Mouse (Mus musculus) hindbrain, embryonic 12.5 days (tissue): Measurements from ENCODE around the gene Frat1. TPM values are rescaled to one million over a fixed set of nuclear protein-coding genes. Genes with fewer than 3 reads are reported as not detected.

ENCODE experiments used
- ATAC-seq: fragments of 200-750 bp; cut with Nextera tagmentation; 2 replicates; pipeline ENCODE4 v1.8.0; 2017; ENCODE audit warnings: moderate TSS enrichment; ENCODE audit not compliant: low FRiP score
- H3K27ac ChIP-seq: fragments of 300-500 bp; sonication (generic); 2 replicates; pipeline ENCODE4 v1.5.1; 2016; ENCODE audit warnings: mild to moderate bottlenecking
- H3K27me3 ChIP-seq: fragments of 300-500 bp; sonication (generic); 2 replicates; pipeline ENCODE4 v1.6.1; 2016; ENCODE audit warnings: mild to moderate bottlenecking
- H3K36me3 ChIP-seq: fragments of 300-500 bp; sonication (generic); 2 replicates; pipeline ENCODE4 v1.6.1; 2016; ENCODE audit warnings: mild to moderate bottlenecking
- H3K4me1 ChIP-seq: fragments of 300-500 bp; sonication (generic); 2 replicates; pipeline ENCODE4 v1.6.1; 2016
- H3K4me2 ChIP-seq: fragments of 300-500 bp; sonication (generic); replicated peaks from 2 replicates; pipeline ENCODE4 v1.6.1; 2016; ENCODE audit warnings: mild to moderate bottlenecking
- H3K4me3 ChIP-seq: fragments of 300-500 bp; sonication (generic); 2 replicates; pipeline ENCODE4 v1.5.1; 2016; ENCODE audit warnings: mild to moderate bottlenecking
- H3K9ac ChIP-seq: fragments of 300-500 bp; sonication (generic); 2 replicates; pipeline ENCODE4 v1.6.1; 2016; ENCODE audit warnings: mild to moderate bottlenecking, moderate library complexity
- H3K9me3 ChIP-seq: fragments of 300-500 bp; sonication (generic); replicated peaks from 2 replicates; pipeline ENCODE4 v1.6.1; 2016; ENCODE audit warnings: mild to moderate bottlenecking
- WGBS: fragments of 180-500 bp; shearing (Covaris S2); methylation state at CpG from one replicate; pipeline ENCODE4 v1.1.7; 2016; 5-methylcytosine and 5-hydroxymethylcytosine counted together
- polyA plus RNA-seq: library from polyadenylated mRNA; unstranded; fragments of >200 nt; fragmentation: Nextera tagmentation; extraction: Ambion mirVana; gene quantifications from 2 replicates; pipeline ENCODE4 v1.2.1, GENCODE M21; 2016

Frat1 gene
- 16.8 and 19.4 TPM in 2 replicates for polyA plus RNA-seq

DNA sequence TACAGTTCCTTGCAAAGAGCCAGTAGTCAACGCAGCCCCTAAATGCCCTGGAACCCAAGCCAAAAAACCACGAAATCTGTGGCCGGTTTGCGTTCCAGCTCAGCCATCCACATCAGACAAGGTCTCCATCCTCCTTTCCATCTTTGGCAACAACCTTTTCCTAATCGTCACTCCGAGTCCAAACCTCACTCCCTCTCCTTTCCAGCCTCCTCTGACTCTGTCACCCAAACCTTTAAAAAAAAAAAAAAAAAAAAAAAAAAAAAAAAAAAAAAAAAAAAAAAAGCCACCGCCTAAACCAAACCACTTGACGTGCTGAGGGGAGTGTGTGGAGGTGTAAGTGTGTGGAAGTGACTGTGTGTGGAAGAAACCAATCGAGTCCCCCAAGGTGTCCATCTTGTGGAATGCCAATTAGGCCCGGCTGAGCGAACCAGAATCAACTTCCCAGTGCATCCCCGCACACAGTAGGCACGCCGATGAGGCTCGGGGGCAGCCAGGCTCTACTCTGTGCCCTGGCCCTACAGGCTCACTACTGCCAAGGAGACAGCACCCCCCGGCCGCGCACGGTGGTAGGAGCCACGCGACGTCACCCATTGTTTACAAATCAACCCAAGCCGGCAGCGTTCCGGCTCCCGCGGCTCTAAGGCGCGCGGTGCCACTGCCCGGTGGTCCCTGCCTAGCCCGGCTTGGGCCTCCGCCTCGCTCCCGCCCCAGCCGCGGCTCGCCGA, at the start of gene Frat1:
Gene Frat1, plus strand, starts transcription at position 590 of the 725 bp plus-strand sequence.
- Histone ChIP-seq H3K27me3 (peaks cover 21% of the 10 kb centered on the region), H3K9me3 (no peaks in the 10 kb centered on the region), H3K4me3 (peak within 1 kb of the TSS; percentile 88), H3K4me2 (peak within 1 kb of the TSS; percentile 98), H3K9ac (peak within 1 kb of the TSS; percentile 89), H3K4me1 (peaks cover 21% of the 10 kb centered on the region), H3K27ac (peak within 1 kb of the TSS; percentile 87), H3K36me3 (no peaks in the 10 kb centered on the region)
- ATAC-seq = peak; percentile 96
- under 1% methylated on average over 39 of the region's 39 CpGs for WGBS

DNA sequence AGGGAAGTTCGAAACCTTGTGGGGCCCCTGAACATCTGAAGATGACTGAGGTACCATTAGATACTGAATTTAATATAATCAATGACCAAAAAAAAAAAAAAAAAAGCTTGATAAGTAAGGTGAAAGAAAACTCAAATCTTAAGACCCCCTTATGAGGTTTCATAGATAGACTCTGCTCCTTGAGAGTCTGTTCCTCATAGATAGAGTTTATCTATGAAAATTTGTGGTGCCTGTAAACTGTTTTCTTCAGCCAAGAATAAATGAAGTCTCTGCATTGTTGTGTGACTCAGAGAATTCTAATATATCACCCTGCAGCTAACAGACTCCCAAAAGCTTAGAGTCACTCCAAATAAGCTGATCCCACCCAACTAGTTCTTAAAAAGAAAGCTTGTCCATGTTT, 42.9 kb upstream of the Frat1 start:
- Histone ChIP-seq H3K9me3 (no peaks in the 10 kb centered on the region), H3K36me3 (peaks cover 24% of the 10 kb centered on the region), H3K9ac (no peak overlapping the region), H3K27ac (no peak overlapping the region), H3K4me1 (no peaks in the 10 kb centered on the region), H3K4me2 (no peak overlapping the region), H3K27me3 (no peaks in the 10 kb centered on the region), H3K4me3 (no peak overlapping the region)
- ATAC-seq = no peak
- 88% methylated on average over 1 of the region's 1 CpGs for WGBS

DNA sequence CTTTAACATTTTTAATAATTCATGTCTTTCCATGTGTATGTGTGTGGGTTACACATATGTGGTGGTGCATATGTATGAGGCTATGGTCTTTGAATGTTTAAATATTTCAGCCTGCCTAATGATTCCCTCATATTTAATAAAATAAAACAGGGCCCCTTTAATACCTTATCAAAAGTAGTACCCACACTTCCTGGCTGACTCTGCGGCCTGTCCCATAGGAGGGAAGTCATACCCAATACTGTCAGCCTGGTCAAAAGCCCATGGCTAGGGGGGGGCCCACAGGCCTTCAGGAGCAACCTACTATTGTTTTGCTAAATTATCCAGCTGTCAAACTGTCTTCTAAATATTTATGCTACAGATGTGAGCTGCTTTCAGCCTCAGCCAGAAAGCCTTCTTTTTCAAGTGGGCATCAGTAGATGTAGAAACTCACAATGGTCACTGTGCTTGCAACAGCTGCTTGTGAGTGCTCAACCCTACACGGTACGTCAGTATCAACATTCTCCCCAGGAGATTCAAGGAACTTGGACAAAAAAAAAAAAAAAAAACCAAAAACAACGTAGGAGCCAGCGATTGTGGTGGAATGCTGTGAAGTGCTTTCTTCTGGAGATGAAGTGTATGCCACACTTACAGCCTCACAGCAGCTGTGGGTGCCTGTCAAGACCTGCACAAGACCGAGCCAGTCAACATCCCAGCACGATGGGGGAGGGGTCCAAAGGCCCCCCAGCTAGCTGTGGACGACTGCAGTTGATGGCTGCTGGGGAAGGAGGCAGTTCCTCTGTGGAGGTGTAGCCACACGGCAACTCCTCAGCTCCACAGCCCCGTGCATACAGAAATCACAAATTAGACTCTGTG, 40.4 kb upstream of the Frat1 start:
- no peak for ATAC-seq
- no peaks in the 10 kb centered on the region for H3K4me1 ChIP-seq

DNA sequence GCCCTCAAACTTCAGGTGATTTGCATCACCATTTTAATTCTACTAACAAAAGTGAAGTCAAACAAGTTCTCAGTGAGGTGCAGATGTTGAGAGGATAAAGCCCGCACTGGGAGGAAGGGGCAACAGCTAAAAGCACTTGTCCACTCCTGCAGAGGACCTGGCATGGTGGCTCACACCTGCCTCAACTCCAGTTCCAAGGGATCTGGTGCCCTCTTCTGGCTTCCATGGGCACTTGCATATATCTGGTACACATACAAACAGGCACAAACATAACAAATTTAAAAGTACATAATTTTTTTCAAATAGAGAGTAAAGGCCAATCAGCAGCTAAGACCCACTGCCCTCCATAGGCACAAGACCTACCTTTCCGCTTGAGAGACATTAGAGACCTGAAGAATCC, 38.4 kb upstream of the Frat1 start:
- WGBS = 96% methylated on average over 2 of the region's 2 CpGs
- no peak for ATAC-seq
- no peak overlapping the region for H3K9ac ChIP-seq

More for the DNA sequence above, 40.4 kb upstream of the Frat1 start:
- H3K36me3 ChIP-seq = peaks cover 13% of the 10 kb centered on the region
- no peaks in the 10 kb centered on the region for H3K27me3 ChIP-seq
- no peak overlapping the region for H3K4me2 ChIP-seq
- H3K9me3 ChIP-seq = no peaks in the 10 kb centered on the region
- 75% methylated on average over 10 of the region's 10 CpGs for WGBS
- no peak overlapping the region for H3K4me3 ChIP-seq
- no peak overlapping the region for H3K27ac ChIP-seq
- no peak overlapping the region for H3K9ac ChIP-seq

DNA sequence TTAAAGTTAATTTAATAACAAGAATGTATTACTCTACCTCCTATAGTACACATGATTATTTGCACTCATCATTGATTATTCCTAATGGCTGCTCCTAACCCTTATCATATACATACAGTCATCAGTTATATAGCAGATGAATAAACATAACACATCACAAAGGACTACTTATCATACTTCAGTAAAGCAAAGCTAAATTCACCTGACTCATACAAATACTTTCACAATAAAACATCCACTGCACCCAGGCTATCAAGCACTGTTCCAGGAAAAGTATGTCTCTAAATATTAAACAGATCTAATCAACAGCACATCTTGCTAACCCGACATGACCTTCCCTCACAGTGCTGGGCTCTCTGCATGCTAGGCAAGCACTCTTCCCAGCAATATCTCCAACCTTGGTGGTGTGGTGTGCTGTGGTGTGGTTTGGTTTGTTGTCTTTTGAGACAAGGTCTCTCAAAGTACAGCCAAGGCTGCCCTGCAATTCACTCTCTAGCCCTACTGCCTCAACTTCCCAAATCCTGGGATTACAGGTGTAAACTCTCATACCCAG, 36.8 kb upstream of the Frat1 start:
- no peaks in the 10 kb centered on the region for H3K27me3 ChIP-seq
- H3K4me2 ChIP-seq = no peak overlapping the region
- no peaks in the 10 kb centered on the region for H3K36me3 ChIP-seq
- no peak for ATAC-seq
- no peaks in the 10 kb centered on the region for H3K9me3 ChIP-seq
- WGBS = 96% methylated on average over 1 of the region's 1 CpGs
- no peak overlapping the region for H3K27ac ChIP-seq
- no peak overlapping the region for H3K4me3 ChIP-seq
- no peak overlapping the region for H3K9ac ChIP-seq
- no peaks in the 10 kb centered on the region for H3K4me1 ChIP-seq

More for the DNA sequence above, 38.4 kb upstream of the Frat1 start:
- no peak overlapping the region for H3K4me3 ChIP-seq
- no peaks in the 10 kb centered on the region for H3K9me3 ChIP-seq
- H3K27ac ChIP-seq = no peak overlapping the region
- H3K4me2 ChIP-seq = no peak overlapping the region
- H3K36me3 ChIP-seq = peaks cover 2% of the 10 kb centered on the region; the same call in 1 of the 2 replicates
- no peaks in the 10 kb centered on the region for H3K27me3 ChIP-seq
- no peaks in the 10 kb centered on the region for H3K4me1 ChIP-seq

DNA sequence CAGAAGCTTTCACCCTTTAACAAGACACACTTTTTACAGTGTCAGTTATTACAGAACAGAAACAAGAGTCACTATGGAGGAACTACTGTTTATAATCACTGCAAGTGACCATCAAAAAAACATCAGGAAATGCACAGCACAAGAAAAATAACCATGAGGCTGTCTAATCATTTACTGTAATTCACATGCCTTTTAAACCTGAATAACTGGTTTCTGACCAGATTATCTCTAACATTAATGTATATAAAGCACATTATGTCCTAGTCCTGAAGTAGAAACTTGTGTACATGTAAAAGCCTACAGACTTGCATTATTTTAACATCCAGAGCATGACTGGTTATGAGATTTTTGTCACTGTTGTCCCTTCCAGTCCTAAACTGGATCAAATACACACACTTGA, 35.8 kb upstream of the Frat1 start:
- Histone ChIP-seq H3K27me3 (no peaks in the 10 kb centered on the region), H3K27ac (no peak overlapping the region), H3K9me3 (no peaks in the 10 kb centered on the region), H3K36me3 (no peaks in the 10 kb centered on the region), H3K9ac (no peak overlapping the region), H3K4me2 (no peak overlapping the region), H3K4me3 (no peak overlapping the region), H3K4me1 (no peaks in the 10 kb centered on the region)
- no peak for ATAC-seq

DNA sequence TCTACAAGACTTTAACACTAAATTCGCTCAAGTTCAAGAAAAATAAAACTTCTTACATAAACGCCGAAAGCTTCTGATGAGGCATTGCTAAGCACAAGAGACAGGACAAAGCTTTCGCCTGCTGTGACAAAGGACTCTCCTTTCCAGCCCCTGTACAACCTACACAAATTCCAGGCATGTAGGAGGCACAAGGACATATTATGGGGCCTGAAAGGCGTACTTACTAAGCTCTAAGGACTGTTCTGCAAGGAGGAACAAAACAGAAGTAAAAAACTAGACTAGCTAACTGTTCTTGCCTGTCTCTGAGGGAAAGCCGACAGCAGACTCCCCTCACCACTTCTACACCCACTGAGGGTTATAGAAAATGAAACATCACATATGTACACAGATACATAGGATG, 34.9 kb upstream of the Frat1 start:
- Histone ChIP-seq H3K9ac (no peak overlapping the region), H3K9me3 (no peaks in the 10 kb centered on the region), H3K27ac (no peak overlapping the region), H3K36me3 (no peaks in the 10 kb centered on the region), H3K4me2 (no peak overlapping the region), H3K4me1 (peaks cover 1% of the 10 kb centered on the region), H3K4me3 (no peak overlapping the region), H3K27me3 (no peaks in the 10 kb centered on the region)
- no peak for ATAC-seq
- 82% methylated on average over 6 of the region's 6 CpGs for WGBS

DNA sequence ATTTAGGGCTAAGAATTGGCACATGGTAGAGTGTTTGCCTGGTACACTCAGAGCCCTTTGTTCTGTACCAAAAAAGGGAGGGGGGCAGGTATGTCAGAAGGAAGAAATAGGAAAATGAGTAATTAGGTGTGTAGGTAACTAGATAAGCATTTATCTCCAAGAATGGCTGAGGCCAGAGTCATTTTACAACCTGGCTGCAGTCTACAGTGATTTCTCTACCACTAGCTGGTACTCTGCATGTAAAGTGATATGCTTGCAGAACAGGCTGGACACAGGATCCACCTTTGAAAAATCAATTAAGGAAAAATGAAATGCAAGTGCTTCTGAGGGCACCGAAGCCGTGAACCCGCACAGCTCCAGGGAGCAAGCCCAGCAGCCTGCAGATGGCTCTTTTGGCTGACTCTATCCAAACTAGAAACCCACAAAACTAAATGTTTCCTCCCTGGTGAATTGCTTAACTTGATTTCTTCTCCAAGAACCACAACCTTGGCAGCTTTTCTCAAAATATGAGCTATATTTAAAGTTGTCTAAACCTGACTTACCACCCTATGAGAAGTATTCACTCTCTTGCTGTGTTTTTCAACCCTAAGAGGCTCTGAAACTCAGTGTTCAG, 33.5 kb upstream of the Frat1 start:
- Histone ChIP-seq H3K27ac (no peak overlapping the region), H3K27me3 (no peaks in the 10 kb centered on the region), H3K9me3 (no peaks in the 10 kb centered on the region), H3K4me2 (no peak overlapping the region), H3K9ac (no peak overlapping the region), H3K36me3 (no peaks in the 10 kb centered on the region), H3K4me3 (no peak overlapping the region), H3K4me1 (peaks cover 14% of the 10 kb centered on the region)
- ATAC-seq = no peak
- WGBS = 75% methylated on average over 3 of the region's 3 CpGs

DNA sequence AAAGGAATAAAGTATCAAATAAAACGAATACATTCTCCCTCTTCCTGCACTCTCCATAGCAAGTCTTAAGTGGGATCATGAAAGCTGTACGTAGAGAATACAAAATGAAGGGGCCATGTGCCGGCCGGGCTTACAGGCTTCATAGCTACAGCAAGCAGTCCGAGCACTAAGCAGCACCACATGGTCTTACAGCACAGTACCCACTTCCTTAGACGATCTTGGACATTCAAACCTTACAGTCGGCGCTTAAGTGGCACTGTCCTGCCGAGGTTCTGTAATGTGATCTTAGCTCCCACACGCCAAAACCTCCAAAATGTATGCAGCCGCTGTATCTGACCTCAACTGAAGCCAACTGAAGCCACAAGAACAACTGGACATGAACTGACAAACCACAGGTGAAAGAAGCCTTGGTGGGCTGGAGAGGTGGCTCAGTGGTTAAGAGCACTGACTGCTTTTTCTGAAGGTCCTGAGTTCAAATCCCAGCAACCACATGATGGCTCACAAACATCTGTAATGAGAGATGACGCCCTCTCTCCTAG, 32.9 kb upstream of the Frat1 start:
- no peak overlapping the region for H3K4me3 ChIP-seq
- no peaks in the 10 kb centered on the region for H3K36me3 ChIP-seq
- no peak overlapping the region for H3K27ac ChIP-seq
- no peaks in the 10 kb centered on the region for H3K9me3 ChIP-seq
- no peak overlapping the region for H3K9ac ChIP-seq
- no peaks in the 10 kb centered on the region for H3K27me3 ChIP-seq
- no peak overlapping the region for H3K4me2 ChIP-seq
- ATAC-seq = no peak
- H3K4me1 ChIP-seq = peaks cover 14% of the 10 kb centered on the region
- WGBS = 79% methylated on average over 12 of the region's 12 CpGs

DNA sequence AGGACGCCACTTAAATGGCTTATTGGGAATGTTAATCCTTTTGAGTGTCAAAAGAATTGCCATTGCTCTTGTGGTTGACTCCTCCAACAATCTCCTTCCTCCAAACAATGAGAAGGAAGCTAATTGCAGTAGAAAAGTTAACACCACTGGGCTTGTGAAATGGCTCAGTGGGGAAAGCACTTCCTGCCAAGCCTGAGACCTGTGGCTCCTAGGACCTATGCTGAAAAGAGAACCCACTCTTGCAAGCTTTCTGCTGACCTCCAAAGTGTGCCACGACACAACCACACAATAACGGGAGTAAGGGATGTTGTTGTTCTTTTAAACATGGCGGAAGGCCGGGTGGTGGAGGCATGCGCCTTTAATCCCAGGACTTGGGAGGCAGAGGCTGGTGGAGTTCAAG, 32.2 kb upstream of the Frat1 start:
- Histone ChIP-seq H3K9ac (no peak overlapping the region), H3K36me3 (no peaks in the 10 kb centered on the region), H3K4me1 (peaks cover 16% of the 10 kb centered on the region), H3K27ac (no peak overlapping the region), H3K27me3 (no peaks in the 10 kb centered on the region), H3K4me2 (no peak overlapping the region), H3K4me3 (no peak overlapping the region), H3K9me3 (no peaks in the 10 kb centered on the region)
- ATAC-seq = no peak
- WGBS = 94% methylated on average over 6 of the region's 6 CpGs

DNA sequence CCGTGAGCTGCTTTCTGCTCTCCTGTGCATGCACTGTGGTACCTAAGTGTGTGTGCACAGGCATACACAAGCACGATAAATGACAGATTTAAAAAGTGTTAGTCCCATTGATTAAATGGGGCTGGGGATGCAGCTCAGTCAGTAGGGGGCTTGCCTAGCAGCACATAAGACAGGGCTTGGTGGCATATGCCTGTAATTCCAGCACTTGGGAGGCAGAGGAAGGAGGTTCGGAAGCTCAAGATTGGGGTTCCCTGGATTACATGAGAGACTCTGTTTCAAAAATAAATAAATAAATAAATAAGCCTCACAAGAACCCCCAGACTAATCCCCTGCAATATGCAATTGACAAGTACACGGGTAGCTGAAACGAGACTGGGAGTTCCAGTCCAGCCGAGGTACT, 29.3 kb upstream of the Frat1 start:
- Histone ChIP-seq H3K4me1 (peaks cover 16% of the 10 kb centered on the region), H3K4me2 (peak overlapping the region; percentile 73), H3K27me3 (no peaks in the 10 kb centered on the region), H3K4me3 (peak overlapping the region; percentile 78), H3K9me3 (peaks cover under 1% of the 10 kb centered on the region; the same call in 1 of the 2 replicates), H3K9ac (no peak overlapping the region), H3K36me3 (no peaks in the 10 kb centered on the region), H3K27ac (no peak overlapping the region)
- ATAC-seq = no peak
- 50% methylated on average over 6 of the region's 6 CpGs for WGBS
